In genomic region chr12:33552231-33552630, GRCm38 (mm10) we compare ENCODE assay signal across 22 mouse cellular contexts.
DNase-seq lines count a peak whose midpoint lies in the region; ATAC-seq lines count a peak whose summit lies in the region.
"Had no signal": no experiment of that assay in that cellular context is flagged by ENCODE, and none has a peak within 500 bp of the region (broad histone marks: within the 10 kb centered on the region; RNA-seq: fewer than 3 reads in every experiment).

No protein-coding gene starts in this region.

- no peaks in the 10 kb centered on the region for H3K9me3 ChIP-seq in limb, embryonic 12.5 days
- H3K9me3 ChIP-seq in limb, embryonic 10.5 days (replicated peaks): no peaks in the 10 kb centered on the region
- H3K9me3 ChIP-seq in midbrain, embryonic 11.5 days (ENCODE audit: control insufficient read depth, low read length): no peaks in the 10 kb centered on the region
- no peaks in the 10 kb centered on the region for H3K9me3 ChIP-seq in midbrain, embryonic 16.5 days (replicated peaks; ENCODE audit: control insufficient read depth, low read length, poor library complexity, severe bottlenecking)
- no peaks in the 10 kb centered on the region for H3K9me3 ChIP-seq in limb, embryonic 13.5 days
- H3K9me3 ChIP-seq: G1E had no signal

- WGBS in limb, embryonic 12.5 days: 88% methylated on average over 3 of the region's 3 CpGs
- 89% methylated on average over 3 of the region's 3 CpGs for WGBS in limb, embryonic 10.5 days
- WGBS in midbrain, embryonic 11.5 days: 91% methylated on average over 3 of the region's 3 CpGs
- 91% methylated on average over 3 of the region's 3 CpGs for WGBS in midbrain, embryonic 16.5 days
- WGBS in limb, embryonic 13.5 days: 90% methylated on average over 3 of the region's 3 CpGs

- ATAC-seq in limb, embryonic 12.5 days (ENCODE audit: insufficient number of reproducible peaks, insufficient read depth, low FRiP score, low TSS enrichment, low read depth): no peak
- ATAC-seq in midbrain, embryonic 11.5 days (ENCODE audit: low FRiP score): no peak
- ATAC-seq in midbrain, embryonic 16.5 days: no peak
- no peak for ATAC-seq in limb, embryonic 13.5 days (ENCODE audit: low FRiP score, low read depth)
- ATAC-seq: activated CD4-positive, CD25-positive, alpha-beta regulatory T cell, adult 4 months; CD4-positive, CD25-positive, alpha-beta regulatory T cell, adult 4 months; Patski had no signal

- H3K9ac ChIP-seq in limb, embryonic 12.5 days (replicated peaks): no peak overlapping the region
- H3K9ac ChIP-seq in midbrain, embryonic 11.5 days (ENCODE audit: low read length): no peak overlapping the region
- no peak overlapping the region for H3K9ac ChIP-seq in midbrain, embryonic 16.5 days (ENCODE audit: low read depth, low read length)
- no peak overlapping the region for H3K9ac ChIP-seq in limb, embryonic 13.5 days

- no peaks in the 10 kb centered on the region for H3K36me3 ChIP-seq in limb, embryonic 12.5 days
- H3K36me3 ChIP-seq in limb, embryonic 10.5 days: no peaks in the 10 kb centered on the region
- H3K36me3 ChIP-seq in midbrain, embryonic 11.5 days (ENCODE audit: control insufficient read depth, insufficient read depth, low read length): no peaks in the 10 kb centered on the region
- no peaks in the 10 kb centered on the region for H3K36me3 ChIP-seq in midbrain, embryonic 16.5 days (ENCODE audit: control insufficient read depth, insufficient read depth, low read length)
- H3K36me3 ChIP-seq in limb, embryonic 13.5 days: no peaks in the 10 kb centered on the region
- H3K36me3 ChIP-seq: G1E had no signal

- H3K4me2 ChIP-seq in limb, embryonic 12.5 days: no peak overlapping the region
- no peak overlapping the region for H3K4me2 ChIP-seq in midbrain, embryonic 11.5 days
- H3K4me2 ChIP-seq in midbrain, embryonic 16.5 days (ENCODE audit: low read length): no peak overlapping the region
- no peak overlapping the region for H3K4me2 ChIP-seq in limb, embryonic 13.5 days (replicated peaks)

- H3K4me1 ChIP-seq in limb, embryonic 12.5 days (replicated peaks): 0 out of 2 replicates have a peak, but pooled peaks cover 11% of the 10 kb centered on the region
- H3K4me1 ChIP-seq in limb, embryonic 10.5 days: peaks cover 10% of the 10 kb centered on the region; the same call in 1 of the 2 replicates
- peaks cover 11% of the 10 kb centered on the region; the same call in 1 of the 2 replicates for H3K4me1 ChIP-seq in midbrain, embryonic 11.5 days (ENCODE audit: control insufficient read depth, insufficient read depth, low read length)
- H3K4me1 ChIP-seq in midbrain, embryonic 16.5 days (ENCODE audit: control insufficient read depth, insufficient read depth, low read length): no peaks in the 10 kb centered on the region
- peaks cover 21% of the 10 kb centered on the region for H3K4me1 ChIP-seq in limb, embryonic 13.5 days

- intact Hi-C loops in heart, postnatal 25 days (cut with DNase I): no loop called here

- DNase-seq in heart, adult 11 months: peak; percentile 61
- DNase-seq in heart, postnatal 25 days (ENCODE audit: low spot score): no peak
- no peak for DNase-seq in limb, embryonic 10.5 days (ENCODE audit: low spot score)
- peak; percentile 77 for DNase-seq in midbrain, embryonic 11.5 days (ENCODE audit: low spot score, missing footprints)
- no peak for DNase-seq in kidney, adult 9 months
- DNase-seq: adrenal gland, adult 2 months; adrenal gland, adult 8-10 months; adrenal gland, postnatal 10 days; adrenal gland, postnatal 14 days; adrenal gland, postnatal 25 days; adrenal gland, postnatal 36 days; B cell, adult 2 months; cerebellum, adult 11 months; cerebellum, adult 11-12 months had no signal

- H3K27me3 ChIP-seq in limb, embryonic 12.5 days: no peaks in the 10 kb centered on the region
- H3K27me3 ChIP-seq in limb, embryonic 10.5 days (ENCODE audit: low read depth, poor library complexity, severe bottlenecking): no peaks in the 10 kb centered on the region
- no peaks in the 10 kb centered on the region for H3K27me3 ChIP-seq in midbrain, embryonic 11.5 days (ENCODE audit: control insufficient read depth, insufficient read depth, low read length)
- H3K27me3 ChIP-seq in midbrain, embryonic 16.5 days (ENCODE audit: control insufficient read depth, insufficient read depth, low read depth, low read length): no peaks in the 10 kb centered on the region
- H3K27me3 ChIP-seq in limb, embryonic 13.5 days: no peaks in the 10 kb centered on the region
- H3K27me3 ChIP-seq: CH12.LX had no signal

- H3K27ac ChIP-seq in limb, embryonic 12.5 days: peak overlapping the region; percentile 35; the same call in 1 of the 2 replicates
- no peak overlapping the region for H3K27ac ChIP-seq in limb, embryonic 10.5 days
- no peak overlapping the region for H3K27ac ChIP-seq in midbrain, embryonic 11.5 days (ENCODE audit: low read depth, low read length)
- H3K27ac ChIP-seq in midbrain, embryonic 16.5 days (ENCODE audit: low read length): no peak overlapping the region
- peak overlapping the region; percentile 55 for H3K27ac ChIP-seq in limb, embryonic 13.5 days

- H3K4me3 ChIP-seq in limb, embryonic 12.5 days (replicated peaks): no peak overlapping the region
- H3K4me3 ChIP-seq in limb, embryonic 10.5 days: no peak overlapping the region
- no peak overlapping the region for H3K4me3 ChIP-seq in midbrain, embryonic 11.5 days (ENCODE audit: low read depth, low read length)
- no peak overlapping the region for H3K4me3 ChIP-seq in midbrain, embryonic 16.5 days (ENCODE audit: low read depth, low read length)
- H3K4me3 ChIP-seq in limb, embryonic 13.5 days: no peak overlapping the region

Comparison
In these comparisons a context has a peak if more than half of its experiments do, and no peak if none do; other contexts are left out.
1. DNase-seq: peak in heart, adult 11 months (single experiment) and midbrain, embryonic 11.5 days (single experiment); none in heart, postnatal 25 days (single experiment), limb, embryonic 10.5 days (single experiment) and kidney, adult 9 months (single experiment).
2. H3K27ac ChIP-seq: peak in limb, embryonic 12.5 days (single experiment) and limb, embryonic 13.5 days (single experiment); none in limb, embryonic 10.5 days (single experiment), midbrain, embryonic 11.5 days (single experiment) and midbrain, embryonic 16.5 days (single experiment).